Mouse (Mus musculus) frontal cortex, postnatal 10 days (tissue): ENCODE measurements around the gene Pip5k1b.

Source experiments
- DNase-seq, 2 experiments: peaks; one replicate each; pipeline ENCODE4 v3.0.0; 2022; ENCODE audit warnings: low spot score in 2 of 2, mixed read lengths in 1 of 2

Pip5k1b gene

DNA sequence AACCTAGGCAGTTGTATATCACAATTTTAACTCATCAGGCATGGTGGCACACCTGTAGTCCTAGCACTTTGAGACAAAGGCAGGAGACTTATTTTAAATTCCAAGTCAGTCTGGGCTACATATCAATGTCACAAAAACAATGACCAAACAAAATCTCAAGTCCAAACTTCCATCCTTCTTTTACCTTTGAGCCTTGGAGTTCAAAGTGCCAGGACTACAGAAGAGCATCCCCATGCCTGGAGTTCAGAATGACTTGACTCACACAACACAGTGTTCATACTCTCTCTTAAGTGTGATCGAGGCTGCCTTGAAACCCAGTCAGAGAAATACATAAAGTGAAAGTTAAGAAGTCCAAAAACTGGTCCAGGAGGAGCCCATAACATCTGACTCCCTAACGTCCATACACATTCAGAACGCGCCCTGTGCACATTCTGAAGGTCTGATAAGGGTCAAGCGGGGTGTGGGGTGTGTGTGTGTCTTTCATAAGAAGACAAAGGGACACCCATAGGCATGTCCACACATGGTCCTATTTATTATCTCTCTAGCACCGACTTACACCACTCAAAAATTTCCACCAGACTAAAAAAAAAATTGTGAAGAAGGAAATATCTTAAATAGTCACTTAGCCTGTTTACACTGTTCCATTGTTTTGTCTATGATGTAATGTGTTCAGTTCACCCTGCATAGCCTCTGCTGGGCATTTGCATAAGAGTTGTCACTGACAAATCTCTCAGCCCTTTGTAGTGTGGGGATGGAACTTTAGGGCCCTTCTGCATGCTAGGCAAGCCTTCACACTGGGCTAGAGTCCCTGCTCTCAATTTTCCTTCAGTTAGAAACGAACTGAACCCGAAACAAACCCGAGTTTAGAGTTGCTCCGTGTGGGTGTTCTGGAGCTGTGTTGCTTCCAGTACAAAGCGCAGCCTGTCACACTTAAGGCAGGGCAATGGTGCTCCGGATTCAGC is 296.0 kb downstream of the Pip5k1b start:
- DNase-seq, result no peak

- no peak for DNase-seq
These were observed 297.3 kb downstream of the Pip5k1b start for GRCm38 (mm10) chr19:24258368-24258767.

- no peak for DNase-seq
These were observed 297.7 kb downstream of the Pip5k1b start for GRCm38 (mm10) chr19:24257962-24258361.

DNA sequence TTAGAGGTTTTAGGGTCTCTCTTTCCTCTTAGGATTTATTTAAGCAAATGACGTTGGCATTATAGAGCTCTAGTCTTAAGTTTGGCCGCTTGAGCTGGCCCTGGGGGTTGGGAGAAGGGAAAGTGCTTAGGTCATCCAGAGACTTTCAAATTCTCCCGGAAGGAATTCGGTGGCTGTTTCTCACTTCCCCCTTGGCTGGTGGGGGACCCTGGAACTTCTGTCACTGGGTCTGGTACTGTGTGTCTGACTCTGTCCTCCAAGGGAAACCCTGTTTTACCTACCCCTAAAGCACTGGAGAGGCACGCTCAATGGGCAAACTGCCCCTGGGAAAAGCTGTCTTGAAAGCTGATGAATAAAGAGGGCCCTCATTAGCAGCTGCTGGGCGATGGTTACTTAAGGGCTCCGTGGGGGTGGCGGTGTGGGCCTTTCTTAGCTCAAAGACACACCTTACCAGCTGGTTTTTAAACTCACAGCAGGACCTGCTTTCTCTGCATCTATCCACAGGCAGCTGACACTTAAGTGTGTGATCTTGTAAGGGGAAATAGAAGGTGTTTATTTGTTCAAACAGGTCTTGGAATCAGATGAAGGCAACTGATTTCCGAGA is 301.9 kb downstream of the Pip5k1b start:
- no peak for DNase-seq

DNA sequence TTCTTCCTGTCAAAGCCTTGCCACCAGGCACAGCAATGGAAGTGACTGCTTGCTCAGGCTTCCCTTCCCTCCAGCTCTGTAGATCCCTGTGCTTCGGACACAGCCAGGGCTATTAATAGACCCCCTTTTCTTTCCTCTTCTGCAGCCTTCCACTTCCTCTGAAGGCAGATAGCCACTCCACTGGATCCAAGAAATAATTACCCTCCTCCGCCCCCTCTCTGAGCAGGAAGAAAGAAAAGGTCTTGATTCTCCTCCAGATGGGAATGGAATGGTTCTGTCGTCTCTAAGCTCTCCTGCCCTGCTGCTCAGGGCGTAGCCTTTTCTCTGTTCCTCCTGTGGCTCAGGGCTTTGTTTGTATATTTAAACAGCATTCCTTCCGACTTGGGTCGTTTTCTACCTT is 303.8 kb downstream of the Pip5k1b start:
- DNase-seq, result no peak
